Mouse (Mus musculus) embryonic fibroblast, embryonic 13.5 days (primary cell): ENCODE results near the gene Gab1. TPM values are rescaled to one million over a fixed set of nuclear protein-coding genes. Genes with fewer than 3 reads are reported as not detected.

Source experiments
- H3K27ac ChIP-seq: 2 replicates; pipeline ENCODE4 v1.5.1; 2012; ENCODE audit warnings: low read length, control low read depth, inconsistent platforms; ENCODE audit not compliant: insufficient read depth
- H3K4me1 ChIP-seq: 2 replicates; pipeline ENCODE4 v1.6.1; 2011; ENCODE audit warnings: low read length; ENCODE audit not compliant: control insufficient read depth, insufficient read depth
- H3K4me3 ChIP-seq: 2 replicates; pipeline ENCODE4 v1.5.1; 2011; ENCODE audit warnings: mild to moderate bottlenecking, control low read depth, low read length; ENCODE audit not compliant: insufficient read depth
- CTCF ChIP-seq: IDR thresholded peaks from 2 replicates; pipeline ENCODE4 v1.5.1; 2011; ENCODE audit warnings: mild to moderate bottlenecking, control low read depth, low read length, moderate library complexity, borderline replicate concordance; ENCODE audit not compliant: insufficient read depth
- POLR2A ChIP-seq: IDR thresholded peaks from 2 replicates; pipeline ENCODE4 v1.6.1; 2011; ENCODE audit warnings: low read depth, mild to moderate bottlenecking, control low read depth, low read length, moderate library complexity
- polyA plus RNA-seq: library from polyadenylated mRNA; stranded (reverse); fragments of >200 nt; gene quantifications from 2 replicates; pipeline ENCODE4 v1.2.4, GENCODE M21; 2011; ENCODE audit warnings: low read depth; ENCODE audit not compliant: missing spikeins, insufficient read length

Gene Gab1
- polyA plus RNA-seq, result 15.5 and 25.4 TPM in 2 replicates

- H3K4me3 ChIP-seq, result peak within 1 kb of the TSS; percentile 76
- H3K27ac ChIP-seq, result peak within 1 kb of the TSS; percentile 97
- peaks cover 3% of the 10 kb centered on the region; the same call in 1 of the 2 replicates for H3K4me1 ChIP-seq
- TF ChIP-seq CTCF (peak; percentile 26; the same call in 1 of the 2 replicates), POLR2A (peak; percentile 71)
Measured at GRCm38 (mm10) chr8:80880196-80881106, at the start of gene Gab1. Gab1 (minus strand) TSS chr8:80880519.

- TF ChIP-seq CTCF, result no peak
- TF ChIP-seq POLR2A, result no peak
- Histone ChIP-seq H3K4me1 (no peaks in the 10 kb centered on the region), H3K4me3 (no peak overlapping the region), H3K27ac (no peak overlapping the region)
Measured at GRCm38 (mm10) chr8:80928770-80929169, 48.5 kb upstream of the Gab1 start.

- TF ChIP-seq POLR2A (no peak), CTCF (no peak)
- Histone ChIP-seq H3K4me1 (no peaks in the 10 kb centered on the region), H3K4me3 (no peak overlapping the region), H3K27ac (no peak overlapping the region)
Measured at GRCm38 (mm10) chr8:80923794-80924316, 43.5 kb upstream of the Gab1 start.

- H3K27ac ChIP-seq, result no peak overlapping the region
- H3K4me3 ChIP-seq, result no peak overlapping the region
- H3K4me1 ChIP-seq, result no peaks in the 10 kb centered on the region
- no peak for TF ChIP-seq CTCF
- no peak for TF ChIP-seq POLR2A
Measured at GRCm38 (mm10) chr8:80922642-80923041, 42.3 kb upstream of the Gab1 start.

- no peak overlapping the region for H3K4me3 ChIP-seq
- no peak overlapping the region for H3K27ac ChIP-seq
- H3K4me1 ChIP-seq, result no peaks in the 10 kb centered on the region
- TF ChIP-seq CTCF (no peak), POLR2A (no peak)
Measured at GRCm38 (mm10) chr8:80919130-80919529, 38.8 kb upstream of the Gab1 start.

- Histone ChIP-seq H3K4me1 (peaks cover 3% of the 10 kb centered on the region), H3K27ac (no peak overlapping the region), H3K4me3 (no peak overlapping the region)
- TF ChIP-seq POLR2A (no peak), CTCF (no peak)
Measured at GRCm38 (mm10) chr8:80918531-80918930, 38.2 kb upstream of the Gab1 start.

- H3K27ac ChIP-seq, result no peak overlapping the region
- peaks cover 10% of the 10 kb centered on the region for H3K4me1 ChIP-seq
- TF ChIP-seq CTCF (no peak), POLR2A (no peak)
- H3K4me3 ChIP-seq, result no peak overlapping the region
Measured at GRCm38 (mm10) chr8:80916463-80917235, 36.3 kb upstream of the Gab1 start.

- H3K27ac ChIP-seq, result peak overlapping the region; percentile 6; the same call in 1 of the 2 replicates
- no peak overlapping the region for H3K4me3 ChIP-seq
- H3K4me1 ChIP-seq, result peaks cover 14% of the 10 kb centered on the region
- no peak for TF ChIP-seq POLR2A
- TF ChIP-seq CTCF, result no peak
Measured at GRCm38 (mm10) chr8:80913016-80913748, 32.9 kb upstream of the Gab1 start.

- no peak overlapping the region for H3K4me3 ChIP-seq
- H3K4me1 ChIP-seq, result peaks cover 15% of the 10 kb centered on the region
- no peak overlapping the region for H3K27ac ChIP-seq
- TF ChIP-seq POLR2A (no peak), CTCF (no peak)
Measured at GRCm38 (mm10) chr8:80911400-80911799, 31.1 kb upstream of the Gab1 start.
